Mouse (Mus musculus) olfactory bulb, adult 2 months (tissue): ENCODE measurements around the gene Lypd4. TPM values are rescaled to one million over a fixed set of nuclear protein-coding genes. Genes with fewer than 3 reads are reported as not detected.

Experiments used
- H3K27ac ChIP-seq: fragments of 200-500 bp; 2 replicates; pipeline ENCODE4 v1.5.1; 2012; ENCODE audit warnings: low read depth, low read length; ENCODE audit not compliant: insufficient read depth
- H3K4me1 ChIP-seq: fragments of 200-500 bp; 2 replicates; pipeline ENCODE4 v1.6.1; 2012; ENCODE audit warnings: low read length; ENCODE audit not compliant: control insufficient read depth, insufficient read depth
- H3K4me3 ChIP-seq: fragments of 200-500 bp; 2 replicates; pipeline ENCODE4 v1.5.1; 2012; ENCODE audit warnings: mild to moderate bottlenecking, low read depth, low read length, moderate library complexity; ENCODE audit not compliant: insufficient read depth
- CTCF ChIP-seq: fragments of 200-500 bp; IDR thresholded peaks from 2 replicates; pipeline ENCODE4 v1.5.1; 2012; ENCODE audit warnings: low read depth, mild to moderate bottlenecking, low read length, moderate library complexity; ENCODE audit not compliant: insufficient read depth
- POLR2A ChIP-seq: fragments of 200-500 bp; IDR thresholded peaks from 2 replicates; pipeline ENCODE4 v1.6.1; 2012; ENCODE audit warnings: mild to moderate bottlenecking, low read depth, low read length, moderate library complexity; ENCODE audit not compliant: insufficient read depth
- WGBS: fragments of 180-500 bp; shearing (Covaris S2); methylation state at CpG from one replicate; pipeline ENCODE4 v1.1.7; 2018; 5-methylcytosine and 5-hydroxymethylcytosine counted together
- polyA plus RNA-seq: library from polyadenylated mRNA; stranded (reverse); fragments of >200 nt; gene quantifications from 2 replicates; pipeline ENCODE4 v1.2.4, GENCODE M21; 2012; ENCODE audit warnings: low replicate concordance; ENCODE audit not compliant: missing spikeins, insufficient read depth, insufficient read length

Lypd4 gene
- not detected in 2 replicates for polyA plus RNA-seq

- 62% methylated on average over 41 of the region's 41 CpGs for WGBS
- TF ChIP-seq POLR2A (no peak), CTCF (no peak)
Observed at GRCm38 (mm10) chr7:24869532-24870165, at the start of gene Lypd4, which contains the start of gene Dmrtc2. Gene Lypd4 (minus strand): TSS chr7:24869941. Gene Dmrtc2 (plus strand): TSS chr7:24870057.

GRCm38 (mm10) chr7:24918763-24919323, 49.1 kb upstream of the Lypd4 start:
- H3K4me1 ChIP-seq, result peaks cover 20% of the 10 kb centered on the region
- no peak for TF ChIP-seq POLR2A
- H3K27ac ChIP-seq, result no peak overlapping the region
- 94% methylated on average over 20 of the region's 20 CpGs for WGBS
- no peak overlapping the region for H3K4me3 ChIP-seq

More at GRCm38 (mm10) chr7:24869532-24870165, at the start of gene Lypd4, which contains the start of gene Dmrtc2:
- Histone ChIP-seq H3K4me1 (peaks cover 7% of the 10 kb centered on the region), H3K27ac (no peak within 1 kb of the TSS), H3K4me3 (no peak within 1 kb of the TSS)

- Histone ChIP-seq H3K4me1 (peaks cover 7% of the 10 kb centered on the region), H3K4me3 (no peak overlapping the region), H3K27ac (no peak overlapping the region)
- no peak for TF ChIP-seq POLR2A
- no peak for TF ChIP-seq CTCF
- 88% methylated on average over 14 of the region's 14 CpGs for WGBS
Observed at GRCm38 (mm10) chr7:24912480-24912879, 42.7 kb upstream of the Lypd4 start.

- Histone ChIP-seq H3K27ac (peak overlapping the region; percentile 85), H3K4me1 (peaks cover 28% of the 10 kb centered on the region), H3K4me3 (peak overlapping the region; percentile 26)
- TF ChIP-seq POLR2A, result no peak
- no peak for TF ChIP-seq CTCF
- WGBS, result 32% methylated on average over 13 of the region's 13 CpGs
Observed at GRCm38 (mm10) chr7:24907211-24907748, 37.5 kb upstream of the Lypd4 start.

GRCm38 (mm10) chr7:24906551-24906950, 36.8 kb upstream of the Lypd4 start:
- no peak for TF ChIP-seq CTCF
- no peak for TF ChIP-seq POLR2A
- WGBS, result 20% methylated on average over 6 of the region's 6 CpGs
- Histone ChIP-seq H3K4me3 (peak overlapping the region; percentile 26), H3K27ac (peak overlapping the region; percentile 85), H3K4me1 (peaks cover 28% of the 10 kb centered on the region)

GRCm38 (mm10) chr7:24904936-24905335, 35.2 kb upstream of the Lypd4 start:
- TF ChIP-seq CTCF (peak; percentile 41; the same call in 1 of the 2 replicates), POLR2A (no peak)
- H3K4me3 ChIP-seq, result peak overlapping the region; percentile 37
- 11% methylated on average over 3 of the region's 3 CpGs for whole genome bisulfite sequencing
- H3K27ac ChIP-seq, result peak overlapping the region; percentile 23; the same call in 1 of the 2 replicates
- peaks cover 28% of the 10 kb centered on the region for H3K4me1 ChIP-seq

GRCm38 (mm10) chr7:24904070-24904483, 34.3 kb upstream of the Lypd4 start:
- H3K4me3 ChIP-seq, result peak overlapping the region; percentile 71
- peaks cover 28% of the 10 kb centered on the region for H3K4me1 ChIP-seq
- H3K27ac ChIP-seq, result peak overlapping the region; percentile 73; the same call in 1 of the 2 replicates
- TF ChIP-seq CTCF (no peak), POLR2A (peak; percentile 41; the same call in 1 of the 2 replicates)
- WGBS, result under 1% methylated on average over 24 of the region's 30 CpGs

GRCm38 (mm10) chr7:24903444-24903825, 33.7 kb upstream of the Lypd4 start:
- Histone ChIP-seq H3K27ac (no peak overlapping the region), H3K4me1 (peaks cover 28% of the 10 kb centered on the region), H3K4me3 (peak overlapping the region; percentile 71)
- TF ChIP-seq CTCF (no peak), POLR2A (no peak)
- 17% methylated on average over 10 of the region's 10 CpGs for WGBS
